Mouse (Mus musculus) liver, postnatal 0 days (tissue): Measurements from ENCODE around the gene Trim40.

Experiments
- CTCF ChIP-seq: sonication (generic); IDR thresholded peaks from 2 replicates; pipeline ENCODE4 v1.5.1; 2016; ENCODE audit warnings: antibody characterized with exemption, low read depth
- EP300 ChIP-seq: IDR thresholded peaks from 2 replicates; pipeline ENCODE4 v1.6.1; 2016; ENCODE audit warnings: antibody characterized with exemption, low read depth, mild to moderate bottlenecking

DNA sequence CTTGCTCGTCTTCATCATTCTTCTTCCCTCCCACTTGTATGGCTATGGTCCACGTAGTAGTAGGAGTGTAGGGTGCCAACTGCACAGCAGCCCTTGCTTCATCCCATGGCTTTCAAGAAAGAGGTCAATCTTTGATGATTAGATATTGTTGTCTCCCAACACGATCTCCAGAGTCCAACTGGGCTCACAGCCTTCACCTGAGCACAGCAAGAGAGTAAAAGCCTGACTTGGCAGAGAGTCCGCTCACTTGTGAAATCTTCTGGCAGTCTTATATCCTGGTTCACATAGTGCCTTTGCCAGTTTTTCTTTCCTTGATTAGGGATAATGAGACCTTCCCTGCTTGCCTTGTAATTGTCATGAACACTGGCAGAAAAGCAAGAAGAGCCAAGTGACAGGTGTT is 33.7 kb downstream of the Trim40 start:
- no peak for TF ChIP-seq CTCF
- no peak for TF ChIP-seq EP300
